Mouse (Mus musculus) neural tube, embryonic 13.5 days (tissue): ENCODE results near the gene Ndufb4. TPM values are rescaled to one million over a fixed set of nuclear protein-coding genes. Genes with fewer than 3 reads are reported as not detected.
A peak's percentile ranks its signal among the peaks of the same experiment; 100 is the strongest.
"Not testable (repeated sequence)": the region's sequence is repeated elsewhere in the genome, so short reads cannot be mapped to it uniquely, and the experiment has no call there.

Experiments used
- ATAC-seq: fragments of 200-750 bp; cut with Nextera tagmentation; 2 replicates; pipeline ENCODE4 v1.8.0; 2017; ENCODE audit warnings: low read depth, mild to moderate bottlenecking, moderate TSS enrichment, moderate library complexity
- H3K27ac ChIP-seq: fragments of 300-500 bp; sonication (generic); replicated peaks from 2 replicates; pipeline ENCODE4 v1.5.1; 2015; ENCODE audit warnings: moderate library complexity, mild to moderate bottlenecking, inconsistent platforms
- H3K27me3 ChIP-seq: fragments of 300-500 bp; sonication (generic); 2 replicates; pipeline ENCODE4 v1.6.1; 2015; ENCODE audit warnings: mild to moderate bottlenecking, inconsistent platforms
- H3K36me3 ChIP-seq: fragments of 300-500 bp; sonication (generic); 2 replicates; pipeline ENCODE4 v1.6.1; 2015; ENCODE audit warnings: mild to moderate bottlenecking, inconsistent platforms
- H3K4me1 ChIP-seq: fragments of 300-500 bp; sonication (generic); replicated peaks from 2 replicates; pipeline ENCODE4 v1.6.1; 2015; ENCODE audit warnings: inconsistent platforms
- H3K4me2 ChIP-seq: fragments of 300-500 bp; sonication (generic); 2 replicates; pipeline ENCODE4 v1.6.1; 2015; ENCODE audit warnings: inconsistent platforms, mild to moderate bottlenecking, moderate library complexity
- H3K4me3 ChIP-seq: fragments of 300-500 bp; sonication (generic); 2 replicates; pipeline ENCODE4 v1.5.1; 2015; ENCODE audit warnings: mild to moderate bottlenecking, inconsistent platforms
- H3K9ac ChIP-seq: fragments of 300-500 bp; sonication (generic); 2 replicates; pipeline ENCODE4 v1.6.1; 2015; ENCODE audit warnings: moderate library complexity, mild to moderate bottlenecking, inconsistent platforms
- H3K9me3 ChIP-seq: fragments of 300-500 bp; sonication (generic); 2 replicates; pipeline ENCODE4 v1.6.1; 2016; ENCODE audit warnings: inconsistent platforms
- WGBS: fragments of 180-500 bp; shearing (Covaris S2); methylation state at CpG from one replicate; pipeline ENCODE4 v1.1.7; 2015; 5-methylcytosine and 5-hydroxymethylcytosine counted together
- polyA plus RNA-seq: library from polyadenylated mRNA; unstranded; fragments of >200 nt; fragmentation: Nextera tagmentation; extraction: Ambion mirVana; gene quantifications from 2 replicates; pipeline ENCODE4 v1.2.1, GENCODE M21; 2015

The Ndufb4 gene
- 68.9 and 85.0 TPM in 2 replicates for polyA plus RNA-seq

DNA sequence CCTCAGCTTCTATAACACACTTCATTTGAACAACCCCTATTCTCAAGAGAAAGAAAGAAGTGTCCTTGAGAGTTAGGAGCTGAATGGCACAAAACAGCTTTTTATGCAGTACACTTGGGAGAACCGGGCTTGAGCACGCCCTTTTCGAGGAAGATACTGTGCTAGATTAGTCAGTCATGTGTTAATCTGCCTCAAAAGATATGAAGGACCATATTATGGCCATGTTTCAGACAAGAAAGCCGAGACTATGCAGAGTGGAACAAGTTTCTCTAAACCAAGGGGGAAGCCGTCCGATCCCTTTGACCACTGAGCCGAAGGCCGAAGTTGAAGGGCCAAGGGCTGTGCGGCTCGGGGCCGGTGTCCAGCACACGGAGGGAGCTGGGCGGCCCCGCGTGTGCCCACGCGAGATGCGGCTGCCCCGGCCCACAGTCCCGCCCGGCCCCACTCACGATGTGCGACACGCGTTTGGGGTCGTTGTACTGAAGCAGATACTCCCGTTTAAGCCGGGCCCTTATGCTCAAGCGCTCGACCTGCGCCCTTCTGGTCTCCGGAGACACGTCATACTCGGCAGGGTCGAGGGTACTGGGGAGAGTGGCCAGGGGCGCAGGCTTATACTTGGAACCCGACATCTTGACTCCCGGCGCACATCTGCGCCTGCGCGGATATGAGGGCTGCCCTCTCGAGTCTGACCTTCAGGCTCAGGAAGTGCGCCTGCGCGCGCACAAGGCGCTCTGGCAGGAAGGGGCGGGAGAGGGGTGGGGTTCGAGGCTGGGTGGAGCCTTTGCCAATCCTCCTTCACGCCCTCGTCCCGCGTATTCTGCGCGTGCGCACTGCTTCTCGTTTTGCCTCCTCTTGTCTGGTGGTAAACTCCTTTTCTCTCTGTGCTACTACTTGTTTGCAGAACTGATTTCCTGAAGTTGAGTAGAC is at the start of gene Ndufb4:
Ndufb4 (minus strand) TSS at position 723 of the 927 bp plus-strand sequence.
- Histone ChIP-seq H3K4me1 (peaks cover 43% of the 10 kb centered on the region), H3K36me3 (no peaks in the 10 kb centered on the region), H3K9ac (peak within 1 kb of the TSS; percentile 94), H3K27ac (peak within 1 kb of the TSS; percentile 87), H3K27me3 (no peaks in the 10 kb centered on the region), H3K9me3 (no peaks in the 10 kb centered on the region), H3K4me3 (peak within 1 kb of the TSS; percentile 83), H3K4me2 (peak within 1 kb of the TSS; percentile 68)
- peak; percentile 94 for ATAC-seq
- WGBS, result under 1% methylated on average over 51 of the region's 58 CpGs

DNA sequence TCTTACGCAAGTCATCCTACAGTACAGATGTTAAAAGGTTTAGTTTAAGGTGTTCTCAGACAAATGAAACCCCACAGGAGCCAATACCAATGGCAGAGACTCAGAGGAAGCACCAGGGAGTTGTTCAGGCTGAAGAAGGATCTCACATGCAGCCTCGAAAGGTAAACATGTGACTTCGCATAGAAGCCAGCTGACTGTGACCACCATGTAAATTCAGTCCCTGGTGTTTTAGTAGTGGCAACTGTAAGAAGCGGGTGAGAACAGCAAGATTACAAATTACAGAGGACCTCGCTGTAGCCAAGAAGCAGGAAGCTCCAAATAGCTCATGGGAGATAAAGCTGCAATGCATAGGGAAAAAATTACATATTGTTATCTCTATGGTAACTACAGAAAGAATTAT is 49.6 kb upstream of the Ndufb4 start:
- H3K4me3 ChIP-seq, result no peak overlapping the region
- H3K36me3 ChIP-seq, result no peaks in the 10 kb centered on the region
- no peaks in the 10 kb centered on the region for H3K27me3 ChIP-seq
- no peaks in the 10 kb centered on the region for H3K9me3 ChIP-seq
- no peak overlapping the region for H3K9ac ChIP-seq
- peaks cover 9% of the 10 kb centered on the region; the same call in 1 of the 2 replicates for H3K4me1 ChIP-seq
- ATAC-seq, result no peak
- H3K27ac ChIP-seq, result no peak overlapping the region
- WGBS, result 85% methylated on average over 5 of the region's 5 CpGs
- no peak overlapping the region for H3K4me2 ChIP-seq

DNA sequence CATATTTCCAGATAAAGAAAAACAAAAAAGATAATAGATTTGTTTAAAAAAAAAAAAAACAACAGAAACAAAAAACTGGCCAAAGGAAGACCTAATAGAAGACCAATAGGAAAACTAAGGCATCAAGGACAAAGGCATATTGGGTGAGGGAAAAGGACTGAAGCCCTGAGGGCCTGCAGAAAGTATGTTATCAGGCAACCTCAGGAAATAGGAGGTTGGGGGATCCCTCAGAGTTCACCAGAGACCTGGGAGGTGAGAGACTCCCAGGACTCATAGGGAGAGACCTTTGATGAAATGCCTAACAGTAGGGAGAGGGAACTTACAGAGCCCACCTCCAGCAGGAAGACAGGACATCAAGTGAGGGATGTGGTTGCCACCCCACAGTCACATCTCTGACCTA is 45.8 kb upstream of the Ndufb4 start:
- not testable (repeated sequence) for H3K4me1 ChIP-seq, H3K27ac ChIP-seq, H3K9me3 ChIP-seq, H3K4me2 ChIP-seq, H3K27me3 ChIP-seq, H3K4me3 ChIP-seq, H3K9ac ChIP-seq, H3K36me3 ChIP-seq, ATAC-seq

DNA sequence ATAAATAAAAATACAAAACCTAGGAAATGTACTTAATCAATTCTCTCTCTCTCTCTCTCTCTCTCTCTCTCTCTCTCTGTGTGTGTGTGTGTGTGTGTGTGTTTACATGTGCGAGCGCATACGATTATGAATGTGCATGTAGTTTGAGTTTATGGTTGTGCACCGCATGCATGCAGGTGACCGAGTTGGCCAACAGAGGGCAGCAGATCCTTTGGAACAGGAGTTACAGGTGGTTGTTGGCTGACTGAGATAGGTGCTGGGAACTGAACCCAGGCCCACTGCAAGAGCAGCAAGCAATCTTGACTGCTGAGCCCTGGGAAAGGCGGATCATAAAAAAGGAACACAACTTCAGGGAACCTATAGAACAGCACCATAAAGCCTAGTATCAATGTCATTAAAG is 44.5 kb upstream of the Ndufb4 start:
- WGBS, result 91% methylated on average over 6 of the region's 6 CpGs
- no peaks in the 10 kb centered on the region for H3K27me3 ChIP-seq
- no peak overlapping the region for H3K4me2 ChIP-seq
- ATAC-seq, result no peak
- no peaks in the 10 kb centered on the region for H3K4me1 ChIP-seq
- no peaks in the 10 kb centered on the region for H3K9me3 ChIP-seq
- H3K27ac ChIP-seq, result no peak overlapping the region
- no peak overlapping the region for H3K4me3 ChIP-seq
- no peak overlapping the region for H3K9ac ChIP-seq
- no peaks in the 10 kb centered on the region for H3K36me3 ChIP-seq

DNA sequence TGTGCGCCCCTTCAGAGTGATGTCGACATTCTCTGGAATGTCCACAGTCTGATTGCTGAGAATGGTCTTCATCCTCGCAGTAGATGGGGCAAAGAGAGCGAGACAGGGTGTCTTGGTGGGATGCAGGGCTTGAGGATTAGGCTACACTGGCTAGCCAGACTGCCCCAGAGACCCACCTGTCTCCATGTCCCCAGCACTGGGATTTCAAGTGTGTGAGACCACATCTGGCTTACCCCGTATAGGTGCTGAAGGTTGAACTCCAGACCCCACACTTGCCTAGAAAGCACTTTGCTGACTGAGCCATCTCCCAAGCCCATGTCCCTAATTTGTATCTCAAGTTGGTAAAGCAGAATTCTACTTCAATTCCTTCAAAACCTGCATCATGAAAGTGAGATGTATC is 43.0 kb upstream of the Ndufb4 start:
- no peak for ATAC-seq
- H3K27me3 ChIP-seq, result no peaks in the 10 kb centered on the region
- H3K9me3 ChIP-seq, result no peaks in the 10 kb centered on the region
- WGBS, result 81% methylated on average over 5 of the region's 5 CpGs
- H3K36me3 ChIP-seq, result no peaks in the 10 kb centered on the region
- no peak overlapping the region for H3K9ac ChIP-seq
- no peak overlapping the region for H3K27ac ChIP-seq
- no peak overlapping the region for H3K4me3 ChIP-seq
- H3K4me1 ChIP-seq, result no peaks in the 10 kb centered on the region
- H3K4me2 ChIP-seq, result no peak overlapping the region

DNA sequence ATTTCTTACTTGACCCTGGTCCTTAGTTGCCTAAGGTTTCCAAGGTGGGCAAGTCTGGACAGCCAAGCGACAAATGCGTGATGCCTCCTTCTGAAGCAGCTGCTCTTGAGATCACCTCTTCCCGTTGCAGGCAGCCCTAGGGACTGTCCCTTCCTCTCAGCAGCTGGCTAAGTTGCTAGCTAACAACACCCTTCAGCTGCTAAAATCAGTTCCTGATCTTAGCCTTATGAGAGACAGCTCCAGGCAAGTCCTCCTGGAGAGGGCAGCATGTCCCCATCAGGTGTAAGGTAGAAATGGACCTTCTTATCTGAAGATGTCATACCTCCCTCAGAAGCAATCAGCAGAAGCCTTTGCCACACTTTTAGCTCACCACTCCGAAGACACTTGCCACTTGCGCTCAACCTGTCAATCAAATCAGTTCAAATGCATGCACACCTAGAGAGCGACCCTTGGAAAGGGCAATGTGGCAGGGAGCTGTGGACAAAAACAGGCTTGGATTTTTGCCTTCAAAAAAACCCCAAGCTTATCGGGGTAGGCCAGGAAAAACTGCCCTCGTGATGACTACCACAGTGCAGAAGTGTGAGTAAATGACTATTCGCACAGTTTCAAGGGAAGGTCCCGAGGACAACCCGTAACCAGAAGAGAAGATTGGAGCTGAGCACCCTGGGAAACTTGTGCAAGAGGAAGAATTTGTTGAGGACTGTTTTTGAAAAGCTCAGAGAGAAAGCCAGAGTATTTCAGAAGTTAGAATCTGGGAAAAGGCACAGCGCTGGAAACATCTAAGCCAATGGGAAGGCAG is 36.9 kb upstream of the Ndufb4 start:
- H3K4me1 ChIP-seq, result peaks cover 15% of the 10 kb centered on the region
- no peaks in the 10 kb centered on the region for H3K9me3 ChIP-seq
- H3K36me3 ChIP-seq, result no peaks in the 10 kb centered on the region
- H3K4me2 ChIP-seq, result no peak overlapping the region
- WGBS, result 85% methylated on average over 12 of the region's 12 CpGs
- H3K27me3 ChIP-seq, result no peaks in the 10 kb centered on the region
- no peak for ATAC-seq
- no peak overlapping the region for H3K27ac ChIP-seq
- H3K9ac ChIP-seq, result no peak overlapping the region
- no peak overlapping the region for H3K4me3 ChIP-seq

DNA sequence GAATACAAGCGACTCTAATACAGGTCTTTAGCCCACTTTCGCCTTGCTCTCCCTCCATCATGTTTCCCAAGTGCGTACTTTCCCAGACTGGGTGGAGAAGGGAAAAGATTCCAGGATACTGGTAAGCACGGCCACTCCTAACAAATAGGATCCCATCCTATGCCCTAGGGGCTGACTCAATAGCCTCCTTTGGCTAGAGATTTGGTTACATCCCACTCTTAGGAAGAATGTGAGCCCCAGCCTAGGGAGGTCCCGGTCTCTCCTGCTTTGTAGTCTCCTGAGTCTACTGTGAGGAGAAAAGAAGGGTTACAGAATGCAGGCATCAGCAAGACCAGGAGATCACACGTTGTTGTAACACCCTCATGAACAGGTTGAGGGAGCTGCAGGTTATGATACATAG is 36.2 kb upstream of the Ndufb4 start:
- no peak overlapping the region for H3K4me3 ChIP-seq
- H3K9ac ChIP-seq, result no peak overlapping the region
- no peak overlapping the region for H3K27ac ChIP-seq
- WGBS, result 86% methylated on average over 6 of the region's 6 CpGs
- ATAC-seq, result no peak
- H3K9me3 ChIP-seq, result no peaks in the 10 kb centered on the region
- H3K4me2 ChIP-seq, result no peak overlapping the region
- no peaks in the 10 kb centered on the region for H3K27me3 ChIP-seq
- H3K4me1 ChIP-seq, result peaks cover 22% of the 10 kb centered on the region
- no peaks in the 10 kb centered on the region for H3K36me3 ChIP-seq

DNA sequence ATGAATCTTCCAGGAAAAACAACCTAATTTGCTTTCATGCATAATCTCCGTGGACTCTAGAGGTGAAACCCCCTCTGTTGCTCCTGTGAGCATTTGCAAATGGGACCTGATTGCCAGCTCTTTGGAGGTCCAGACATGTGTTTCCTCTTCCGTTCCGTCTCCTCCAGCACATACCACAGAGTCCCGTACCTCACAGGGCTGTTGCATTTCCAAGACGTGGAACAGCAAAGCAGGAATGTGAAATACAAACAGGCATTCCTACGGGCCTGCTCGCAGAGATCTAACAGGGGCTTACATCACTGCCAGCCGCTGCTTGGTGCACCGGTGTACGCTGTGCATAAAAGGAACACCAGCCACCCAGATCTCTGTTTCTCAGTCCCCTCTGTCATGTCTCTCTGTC is 35.7 kb upstream of the Ndufb4 start:
- no peaks in the 10 kb centered on the region for H3K9me3 ChIP-seq
- no peak overlapping the region for H3K27ac ChIP-seq
- WGBS, result 69% methylated on average over 10 of the region's 10 CpGs
- H3K36me3 ChIP-seq, result no peaks in the 10 kb centered on the region
- peaks cover 26% of the 10 kb centered on the region for H3K4me1 ChIP-seq
- ATAC-seq, result no peak
- H3K4me3 ChIP-seq, result no peak overlapping the region
- H3K4me2 ChIP-seq, result no peak overlapping the region
- no peak overlapping the region for H3K9ac ChIP-seq
- no peaks in the 10 kb centered on the region for H3K27me3 ChIP-seq

DNA sequence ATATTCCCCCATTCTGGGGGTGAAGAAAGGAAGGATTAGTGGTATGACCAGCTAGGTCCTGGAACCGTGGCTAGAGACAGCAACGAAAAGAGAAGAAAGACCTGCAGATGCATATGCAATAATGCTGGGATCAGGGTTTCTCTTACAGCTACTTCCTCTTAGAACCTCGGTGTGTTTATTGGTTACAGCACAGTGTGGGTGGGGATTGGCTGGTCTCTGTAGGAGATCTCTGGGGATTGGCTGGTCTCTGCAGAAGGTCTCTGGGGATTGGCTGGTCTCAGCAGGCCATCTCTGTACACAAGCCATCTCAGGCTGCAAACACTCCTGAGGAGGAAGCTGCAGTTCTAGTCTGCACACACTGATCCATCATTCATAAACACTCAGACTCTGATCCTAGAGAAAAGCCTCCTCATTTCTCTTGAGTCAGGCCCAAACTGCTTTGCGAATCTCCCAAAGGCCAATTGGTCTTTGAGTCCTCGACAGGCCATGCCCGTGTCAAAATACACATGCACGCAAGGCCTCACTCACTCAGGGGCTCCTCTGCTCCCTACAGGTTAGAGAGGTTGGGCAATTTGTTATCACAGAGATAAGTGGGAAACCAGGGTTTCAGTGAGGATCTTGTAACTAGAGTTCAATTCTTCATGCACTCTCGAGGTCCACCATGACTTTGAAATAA is 35.1 kb upstream of the Ndufb4 start:
- no peak for ATAC-seq
- no peak overlapping the region for H3K4me2 ChIP-seq
- H3K4me3 ChIP-seq, result no peak overlapping the region
- H3K4me1 ChIP-seq, result peaks cover 28% of the 10 kb centered on the region
- no peaks in the 10 kb centered on the region for H3K9me3 ChIP-seq
- H3K27ac ChIP-seq, result no peak overlapping the region
- H3K36me3 ChIP-seq, result no peaks in the 10 kb centered on the region
- H3K9ac ChIP-seq, result no peak overlapping the region
- WGBS, result 77% methylated on average over 8 of the region's 8 CpGs
- no peaks in the 10 kb centered on the region for H3K27me3 ChIP-seq

DNA sequence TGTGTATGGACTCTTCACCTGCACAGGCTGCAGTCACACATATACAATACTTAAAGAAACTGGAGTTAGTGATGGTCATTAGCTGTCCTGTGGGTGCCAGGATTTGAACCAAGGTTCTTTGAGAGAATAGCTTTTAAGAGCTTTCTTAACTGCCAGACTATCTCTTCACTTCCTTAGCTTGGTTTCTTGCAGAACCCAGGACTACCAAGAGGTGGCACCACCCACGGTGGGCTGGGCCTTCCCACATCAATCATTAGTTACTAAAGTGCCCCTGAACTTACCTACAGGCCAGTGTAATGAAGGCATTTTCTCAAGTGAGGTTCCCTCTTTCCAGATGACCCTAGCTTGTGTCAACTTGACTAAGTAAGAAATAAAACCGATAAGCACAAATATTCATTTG is 33.9 kb upstream of the Ndufb4 start:
- ATAC-seq, result no peak
- WGBS, result 80% methylated on average over 2 of the region's 2 CpGs
- H3K9ac ChIP-seq, result no peak overlapping the region

DNA sequence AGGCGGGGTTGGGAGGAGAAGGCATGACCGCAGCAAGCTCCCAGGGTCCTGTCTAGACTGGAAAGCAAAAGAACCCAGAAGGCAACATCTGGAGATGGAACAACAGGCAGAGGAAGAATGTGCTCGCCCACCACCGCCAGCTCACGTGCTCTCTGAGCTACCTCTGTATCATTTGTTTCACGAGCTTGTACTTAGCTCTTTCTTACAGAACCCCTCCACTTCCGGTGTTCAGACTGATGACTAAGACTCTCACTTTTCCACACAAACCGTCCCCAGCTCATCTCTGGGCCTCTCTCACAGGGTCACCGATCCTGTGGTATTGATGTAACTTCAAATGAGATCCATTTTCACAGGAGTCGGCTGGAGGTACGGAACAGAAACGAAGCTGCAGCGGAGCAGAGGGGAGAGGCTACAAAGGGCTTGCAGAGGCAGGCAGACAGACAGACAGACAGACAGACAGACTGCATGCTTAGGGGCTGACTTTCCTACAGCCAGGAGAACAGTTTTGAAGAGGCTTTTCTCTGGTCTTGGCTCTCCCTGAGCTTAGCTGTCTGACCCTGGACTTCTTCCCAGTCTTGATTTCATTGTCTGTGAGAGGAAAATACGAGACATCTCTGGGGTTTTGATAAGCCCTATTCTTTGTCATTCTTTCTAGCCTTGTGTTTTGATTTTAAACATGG is 33.2 kb upstream of the Ndufb4 start:
- H3K9me3 ChIP-seq, result no peaks in the 10 kb centered on the region
- H3K36me3 ChIP-seq, result no peaks in the 10 kb centered on the region
- peaks cover 48% of the 10 kb centered on the region for H3K4me1 ChIP-seq
- H3K9ac ChIP-seq, result peak overlapping the region; percentile 31; the same call in 1 of the 2 replicates
- 76% methylated on average over 14 of the region's 14 CpGs for WGBS
- H3K27me3 ChIP-seq, result no peaks in the 10 kb centered on the region
- no peak for ATAC-seq
- no peak overlapping the region for H3K4me2 ChIP-seq
- H3K27ac ChIP-seq, result 0 out of 2 replicates have a peak overlapping the region, but pooled peaks have one; percentile 3
- no peak overlapping the region for H3K4me3 ChIP-seq

More for the DNA sequence above, 33.9 kb upstream of the Ndufb4 start:
- H3K27ac ChIP-seq, result no peak overlapping the region
- H3K36me3 ChIP-seq, result no peaks in the 10 kb centered on the region
- peaks cover 40% of the 10 kb centered on the region for H3K4me1 ChIP-seq
- H3K9me3 ChIP-seq, result no peaks in the 10 kb centered on the region
- no peaks in the 10 kb centered on the region for H3K27me3 ChIP-seq
- H3K4me2 ChIP-seq, result no peak overlapping the region
- no peak overlapping the region for H3K4me3 ChIP-seq
